Mouse (Mus musculus) kidney, embryonic 14.5 days (tissue): ENCODE measurements around the gene Cd2. TPM values are rescaled to one million over a fixed set of nuclear protein-coding genes. Genes with fewer than 3 reads are reported as not detected.

Source experiments
- ATAC-seq: fragments of 200-750 bp; cut with Nextera tagmentation; 2 replicates; pipeline ENCODE4 v1.8.0; 2017; ENCODE audit warnings: moderate number of reproducible peaks, mild to moderate bottlenecking, moderate TSS enrichment, moderate library complexity; ENCODE audit not compliant: low FRiP score, low TSS enrichment
- H3K27ac ChIP-seq: fragments of 300-500 bp; sonication (generic); 2 replicates; pipeline ENCODE4 v1.5.1; 2014; ENCODE audit warnings: low read depth, mild to moderate bottlenecking, low read length, moderate library complexity, mixed read lengths
- H3K27me3 ChIP-seq: fragments of 300-500 bp; sonication (generic); 2 replicates; pipeline ENCODE4 v1.6.1; 2014; ENCODE audit warnings: mild to moderate bottlenecking, low read length; ENCODE audit not compliant: control insufficient read depth, insufficient read depth
- H3K36me3 ChIP-seq: fragments of 300-500 bp; sonication (generic); 2 replicates; pipeline ENCODE4 v1.6.1; 2014; ENCODE audit warnings: low read length, mixed read lengths; ENCODE audit not compliant: control insufficient read depth, insufficient read depth
- H3K4me1 ChIP-seq: fragments of 300-500 bp; sonication (generic); 2 replicates; pipeline ENCODE4 v1.6.1; 2014; ENCODE audit warnings: low read length, mixed read lengths; ENCODE audit not compliant: control insufficient read depth, insufficient read depth
- H3K4me2 ChIP-seq: fragments of 300-500 bp; sonication (generic); replicated peaks from 2 replicates; pipeline ENCODE4 v1.6.1; 2014; ENCODE audit warnings: low read depth, mild to moderate bottlenecking, low read length
- H3K4me3 ChIP-seq: fragments of 300-500 bp; sonication (generic); 2 replicates; pipeline ENCODE4 v1.5.1; 2014; ENCODE audit warnings: mild to moderate bottlenecking, low read length
- H3K9ac ChIP-seq: fragments of 300-500 bp; sonication (generic); 2 replicates; pipeline ENCODE4 v1.6.1; 2014; ENCODE audit warnings: low read depth, mild to moderate bottlenecking, low read length, moderate library complexity
- H3K9me3 ChIP-seq: fragments of 300-500 bp; sonication (generic); 2 replicates; pipeline ENCODE4 v1.6.1; 2016; ENCODE audit warnings: low read length; ENCODE audit not compliant: control insufficient read depth
- WGBS: fragments of 180-500 bp; shearing (Covaris S2); extraction: QIAGEN DNeasy Blood & Tissue Kit; methylation state at CpG from one replicate; pipeline ENCODE4 v1.1.7; 2014; 5-methylcytosine and 5-hydroxymethylcytosine counted together
- polyA plus RNA-seq: library from polyadenylated mRNA; unstranded; fragments of >200 nt; fragmentation: Nextera tagmentation; extraction: Ambion mirVana; gene quantifications from 2 replicates; pipeline ENCODE4 v1.2.1, GENCODE M21; 2014

The Cd2 gene
- polyA plus RNA-seq, 1 experiment from 2014 or later = not detected

DNA sequence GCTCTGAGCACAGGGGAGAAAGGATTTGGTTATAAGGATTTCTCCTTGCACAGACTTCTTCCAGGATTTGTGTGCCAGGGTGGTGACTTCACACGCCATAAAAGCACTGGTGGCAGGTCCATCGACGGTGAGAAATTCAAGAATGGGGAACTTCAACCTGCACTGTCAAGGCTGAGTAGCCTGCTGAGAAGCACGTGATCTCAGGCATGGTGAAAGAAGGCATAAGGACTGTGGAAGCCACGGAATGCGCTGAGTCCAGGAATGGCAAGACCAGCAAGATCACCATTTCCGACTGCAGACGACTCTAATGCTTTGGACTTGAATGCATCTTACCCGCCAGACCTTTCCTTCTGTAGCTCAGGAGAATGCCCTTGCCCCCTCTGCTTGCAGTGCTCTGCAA lies 23.2 kb upstream of the Cd2 start:
- ATAC-seq = 0 out of 2 replicates have a peak, but pooled peaks have one; percentile 69
- 30% methylated on average over 9 of the region's 9 CpGs for WGBS
- Histone ChIP-seq H3K4me3 (no peak overlapping the region), H3K36me3 (no peaks in the 10 kb centered on the region), H3K27me3 (no peaks in the 10 kb centered on the region), H3K4me1 (0 out of 2 replicates have a peak, but pooled peaks cover 4% of the 10 kb centered on the region), H3K4me2 (no peak overlapping the region), H3K9me3 (no peaks in the 10 kb centered on the region), H3K9ac (no peak overlapping the region), H3K27ac (no peak overlapping the region)

- no peak for ATAC-seq
These were observed 21.9 kb upstream of the Cd2 start for GRCm38 (mm10) chr3:101309626-101310025.

GRCm38 (mm10) chr3:101306090-101306489 lies 18.4 kb upstream of the Cd2 start:
- H3K4me2 ChIP-seq = no peak overlapping the region
- ATAC-seq = no peak

More at GRCm38 (mm10) chr3:101309626-101310025, 21.9 kb upstream of the Cd2 start:
- WGBS = 79% methylated on average over 3 of the region's 3 CpGs
- H3K36me3 ChIP-seq = no peaks in the 10 kb centered on the region
- H3K4me3 ChIP-seq = no peak overlapping the region
- no peak overlapping the region for H3K4me2 ChIP-seq
- 0 out of 2 replicates have a peak, but pooled peaks cover 4% of the 10 kb centered on the region for H3K4me1 ChIP-seq
- no peaks in the 10 kb centered on the region for H3K27me3 ChIP-seq
- H3K9ac ChIP-seq = no peak overlapping the region
- no peak overlapping the region for H3K27ac ChIP-seq
- H3K9me3 ChIP-seq = no peaks in the 10 kb centered on the region

GRCm38 (mm10) chr3:101305046-101305445 lies 17.3 kb upstream of the Cd2 start:
- WGBS = 87% methylated on average over 2 of the region's 2 CpGs
- Histone ChIP-seq H3K36me3 (no peaks in the 10 kb centered on the region), H3K9me3 (no peaks in the 10 kb centered on the region), H3K27me3 (no peaks in the 10 kb centered on the region), H3K4me2 (no peak overlapping the region), H3K9ac (no peak overlapping the region), H3K4me3 (no peak overlapping the region), H3K4me1 (0 out of 2 replicates have a peak, but pooled peaks cover 2% of the 10 kb centered on the region), H3K27ac (no peak overlapping the region)
- no peak for ATAC-seq

More at GRCm38 (mm10) chr3:101306090-101306489, 18.4 kb upstream of the Cd2 start:
- H3K4me3 ChIP-seq = no peak overlapping the region
- H3K27me3 ChIP-seq = no peaks in the 10 kb centered on the region
- no peak overlapping the region for H3K9ac ChIP-seq
- no peaks in the 10 kb centered on the region for H3K4me1 ChIP-seq
- 62% methylated on average over 9 of the region's 9 CpGs for WGBS
- H3K9me3 ChIP-seq = no peaks in the 10 kb centered on the region
- no peak overlapping the region for H3K27ac ChIP-seq
- H3K36me3 ChIP-seq = no peaks in the 10 kb centered on the region

- Histone ChIP-seq H3K9ac (no peak overlapping the region), H3K4me1 (0 out of 2 replicates have a peak, but pooled peaks cover 3% of the 10 kb centered on the region), H3K27me3 (no peaks in the 10 kb centered on the region), H3K27ac (no peak overlapping the region), H3K4me2 (no peak overlapping the region), H3K9me3 (no peaks in the 10 kb centered on the region), H3K4me3 (no peak overlapping the region), H3K36me3 (no peaks in the 10 kb centered on the region)
- 14% methylated on average over 8 of the region's 8 CpGs for WGBS
- ATAC-seq = peak; percentile 65; the same call in 1 of the 2 replicates
These were observed 16.4 kb upstream of the Cd2 start for GRCm38 (mm10) chr3:101304156-101304555.

DNA sequence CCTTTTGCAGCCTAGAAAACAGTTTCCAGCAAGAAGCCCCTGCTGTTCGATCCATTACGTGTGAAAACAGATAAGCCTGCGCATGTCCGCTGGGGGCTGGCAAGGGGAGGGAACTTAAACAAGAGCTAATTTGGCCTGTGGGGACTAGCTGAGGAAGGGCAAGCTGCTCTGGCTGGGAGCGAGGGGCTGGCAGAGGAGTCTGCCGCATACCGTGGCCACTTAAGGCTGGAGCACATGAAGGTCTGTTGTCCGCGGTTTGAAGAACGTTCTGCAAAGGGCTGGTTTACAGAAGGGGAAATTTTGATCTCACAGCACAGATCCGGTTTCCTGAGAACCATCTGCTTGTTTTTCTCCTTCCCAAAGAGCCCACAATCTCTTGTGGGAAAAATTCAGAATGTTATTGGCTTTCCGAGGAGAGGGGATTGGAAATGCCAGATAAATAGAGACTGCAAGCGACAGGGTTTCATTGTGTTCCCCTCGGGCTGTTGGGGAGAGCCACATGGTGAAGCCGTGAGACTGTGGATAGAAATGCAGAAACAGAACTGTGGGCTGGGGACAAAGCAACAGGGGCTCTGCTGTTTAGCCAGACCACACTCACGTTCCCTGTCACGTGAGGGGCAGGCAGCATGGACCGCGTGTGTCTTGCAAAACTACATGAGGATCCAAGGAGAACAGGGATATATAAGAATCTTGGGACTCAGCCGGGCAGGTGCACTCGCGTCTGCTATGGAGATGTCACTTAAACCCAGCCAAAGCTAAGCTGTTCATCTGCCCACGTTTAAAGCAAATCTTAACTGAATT lies 12.7 kb upstream of the Cd2 start:
- ATAC-seq = 0 out of 2 replicates have a peak, but pooled peaks have one; percentile 36
- Histone ChIP-seq H3K4me1 (0 out of 2 replicates have a peak, but pooled peaks cover 3% of the 10 kb centered on the region), H3K27ac (no peak overlapping the region), H3K27me3 (0 out of 2 replicates have a peak, but pooled peaks cover 3% of the 10 kb centered on the region), H3K4me3 (no peak overlapping the region), H3K9me3 (no peaks in the 10 kb centered on the region), H3K4me2 (peak overlapping the region; percentile 26), H3K9ac (no peak overlapping the region), H3K36me3 (no peaks in the 10 kb centered on the region)
- 34% methylated on average over 23 of the region's 23 CpGs for WGBS

DNA sequence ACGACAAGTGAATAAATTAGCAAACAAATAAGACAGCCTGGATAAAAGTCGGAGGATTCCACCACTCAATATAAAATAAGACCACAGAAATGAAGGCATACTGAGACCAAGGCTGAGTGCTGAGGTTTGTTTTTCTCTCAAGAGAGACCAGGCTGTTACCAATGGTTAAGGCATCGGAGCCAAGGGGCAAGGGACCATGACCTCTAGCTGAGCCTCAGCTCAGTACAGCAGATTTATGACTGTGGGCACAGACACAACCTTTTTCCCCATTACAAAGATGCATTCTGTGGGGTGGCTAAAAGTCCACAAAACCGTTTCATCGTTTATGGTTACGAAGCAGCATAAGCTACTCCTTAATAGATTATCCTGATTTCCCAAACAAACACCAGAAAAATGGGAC lies 11.9 kb upstream of the Cd2 start:
- Histone ChIP-seq H3K27me3 (0 out of 2 replicates have a peak, but pooled peaks cover 3% of the 10 kb centered on the region), H3K9me3 (no peaks in the 10 kb centered on the region), H3K27ac (no peak overlapping the region), H3K36me3 (no peaks in the 10 kb centered on the region), H3K4me3 (no peak overlapping the region), H3K4me2 (no peak overlapping the region), H3K9ac (no peak overlapping the region), H3K4me1 (0 out of 2 replicates have a peak, but pooled peaks cover 3% of the 10 kb centered on the region)
- 51% methylated on average over 6 of the region's 6 CpGs for WGBS
- ATAC-seq = no peak

DNA sequence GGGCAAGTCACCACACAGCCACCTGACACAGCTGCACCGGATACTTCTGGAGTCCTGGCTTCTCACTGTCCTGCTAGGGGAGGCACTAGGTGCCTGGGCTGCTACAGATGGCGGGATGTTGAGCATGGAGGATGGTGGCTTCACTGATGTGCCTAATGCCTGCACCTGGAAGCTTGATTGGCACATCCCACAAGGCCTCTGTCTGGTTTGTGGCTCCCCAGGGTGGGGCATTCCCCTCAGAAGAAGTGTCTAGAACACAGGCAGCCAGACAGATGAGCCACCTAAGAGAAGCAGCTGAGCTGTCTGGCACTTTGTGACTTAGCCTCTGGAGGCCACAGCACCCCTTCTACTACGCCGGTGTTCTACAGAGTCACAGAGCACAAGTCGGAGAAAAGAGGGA lies 9.5 kb upstream of the Cd2 start:
- 0 out of 2 replicates have a peak, but pooled peaks cover 3% of the 10 kb centered on the region for H3K4me1 ChIP-seq
- H3K36me3 ChIP-seq = no peaks in the 10 kb centered on the region
- WGBS = 95% methylated on average over 5 of the region's 5 CpGs
- no peak overlapping the region for H3K4me2 ChIP-seq
- no peak overlapping the region for H3K9ac ChIP-seq
- no peak overlapping the region for H3K27ac ChIP-seq
- H3K9me3 ChIP-seq = no peaks in the 10 kb centered on the region
- no peak for ATAC-seq
- H3K27me3 ChIP-seq = 0 out of 2 replicates have a peak, but pooled peaks cover 3% of the 10 kb centered on the region
- no peak overlapping the region for H3K4me3 ChIP-seq
